In genomic region chr16:8828636-8829563, GRCm38 (mm10) we compare ENCODE assay signal across 8 mouse cellular contexts. TPM values are rescaled to one million over a fixed set of nuclear protein-coding genes. Genes with fewer than 3 reads are reported as not detected.
DNase-seq lines count a peak whose midpoint lies in the region; ATAC-seq and TF ChIP-seq lines count a peak whose summit lies in the region.

No protein-coding gene starts in this region.

- peak overlapping the region; percentile 64 for H3K4me3 ChIP-seq in ES-Bruce4 (ENCODE audit: low read depth, low read length)
- peak overlapping the region; percentile 98 for H3K4me3 ChIP-seq in embryonic facial prominence, embryonic 12.5 days
- peak overlapping the region; percentile 96 for H3K4me3 ChIP-seq in heart, postnatal 0 days (ENCODE audit: low read depth, low read length)
- peak overlapping the region; percentile 99 for H3K4me3 ChIP-seq in limb, embryonic 13.5 days
- peak overlapping the region; percentile 92 for H3K4me3 ChIP-seq in midbrain, embryonic 13.5 days (replicated peaks)

- H3K4me2 ChIP-seq in embryonic facial prominence, embryonic 12.5 days (replicated peaks): peak overlapping the region; percentile 94
- peak overlapping the region; percentile 93 for H3K4me2 ChIP-seq in heart, postnatal 0 days (ENCODE audit: low read depth, low read length)
- peak overlapping the region; percentile 97 for H3K4me2 ChIP-seq in limb, embryonic 13.5 days (replicated peaks)
- peak overlapping the region; percentile 86 for H3K4me2 ChIP-seq in midbrain, embryonic 13.5 days (replicated peaks)

- peak overlapping the region; percentile 70 for H3K9ac ChIP-seq in ES-Bruce4 (ENCODE audit: low read depth, poor library complexity, severe bottlenecking)
- H3K9ac ChIP-seq in embryonic facial prominence, embryonic 12.5 days: peak overlapping the region; percentile 65
- H3K9ac ChIP-seq in heart, postnatal 0 days (replicated peaks; ENCODE audit: low read depth, low read length): peak overlapping the region; percentile 57
- H3K9ac ChIP-seq in limb, embryonic 13.5 days: peak overlapping the region; percentile 76
- peak overlapping the region; percentile 73 for H3K9ac ChIP-seq in midbrain, embryonic 13.5 days (replicated peaks)

- H3K27me3 ChIP-seq in ES-Bruce4 (ENCODE audit: control insufficient read depth, insufficient read depth, low read length, poor library complexity, severe bottlenecking): no peaks in the 10 kb centered on the region
- H3K27me3 ChIP-seq in embryonic facial prominence, embryonic 12.5 days: no peaks in the 10 kb centered on the region
- no peaks in the 10 kb centered on the region for H3K27me3 ChIP-seq in heart, postnatal 0 days (ENCODE audit: control insufficient read depth, insufficient read depth, low read length)
- no peaks in the 10 kb centered on the region for H3K27me3 ChIP-seq in limb, embryonic 13.5 days
- no peaks in the 10 kb centered on the region for H3K27me3 ChIP-seq in midbrain, embryonic 13.5 days

- no peak for TF ChIP-seq POLR2A in ES-Bruce4 (IDR thresholded peaks at IDR 0.05; ENCODE audit: insufficient read depth, low read length)

- H3K9me3 ChIP-seq in ES-Bruce4 (replicated peaks; ENCODE audit: control insufficient read depth, insufficient read depth, low read length, poor library complexity, severe bottlenecking): no peaks in the 10 kb centered on the region
- H3K9me3 ChIP-seq in embryonic facial prominence, embryonic 12.5 days: no peaks in the 10 kb centered on the region
- no peaks in the 10 kb centered on the region for H3K9me3 ChIP-seq in heart, postnatal 0 days (replicated peaks; ENCODE audit: control insufficient read depth, low read length)
- no peaks in the 10 kb centered on the region for H3K9me3 ChIP-seq in limb, embryonic 13.5 days
- H3K9me3 ChIP-seq in midbrain, embryonic 13.5 days: no peaks in the 10 kb centered on the region

- TF ChIP-seq CTCF in ES-Bruce4 (IDR thresholded peaks at IDR 0.05; ENCODE audit: low read depth, low read length): no peak
- peak; percentile 28; the same call in 1 of the 2 replicates for TF ChIP-seq CTCF in heart, postnatal 0 days (IDR thresholded peaks at IDR 0.05; ENCODE audit: low read depth)

- DNase-seq in cerebellum, adult 11 months: peak; percentile 35
- DNase-seq in cerebellum, adult 9-11 months: no peak
- DNase-seq in heart, postnatal 0 days (ENCODE audit: low spot score): peak; percentile 80
- DNase-seq in retina, postnatal 1 day: no peak

- no peak for TF ChIP-seq EP300 in ES-Bruce4 (IDR thresholded peaks at IDR 0.05; ENCODE audit: insufficient read depth, low read depth, low read length)
- TF ChIP-seq EP300 in heart, postnatal 0 days (IDR thresholded peaks at IDR 0.05; ENCODE audit: low read depth): peak; percentile 81

- no peaks in the 10 kb centered on the region for H3K4me1 ChIP-seq in ES-Bruce4 (ENCODE audit: control insufficient read depth, insufficient read depth, low read length)
- H3K4me1 ChIP-seq in embryonic facial prominence, embryonic 12.5 days: peaks cover 18% of the 10 kb centered on the region
- H3K4me1 ChIP-seq in heart, postnatal 0 days (ENCODE audit: control insufficient read depth, insufficient read depth): peaks cover 15% of the 10 kb centered on the region
- H3K4me1 ChIP-seq in limb, embryonic 13.5 days: peaks cover 23% of the 10 kb centered on the region
- peaks cover 29% of the 10 kb centered on the region for H3K4me1 ChIP-seq in midbrain, embryonic 13.5 days (replicated peaks)

- peaks cover 19% of the 10 kb centered on the region for H3K36me3 ChIP-seq in ES-Bruce4 (ENCODE audit: control insufficient read depth, insufficient read depth, low read length, poor library complexity, severe bottlenecking)
- 0 out of 2 replicates have a peak, but pooled peaks cover 6% of the 10 kb centered on the region for H3K36me3 ChIP-seq in embryonic facial prominence, embryonic 12.5 days
- peaks cover 9% of the 10 kb centered on the region for H3K36me3 ChIP-seq in heart, postnatal 0 days (replicated peaks; ENCODE audit: control insufficient read depth, insufficient read depth, low read length)
- peaks cover 15% of the 10 kb centered on the region for H3K36me3 ChIP-seq in limb, embryonic 13.5 days
- peaks cover 12% of the 10 kb centered on the region; the same call in 1 of the 2 replicates for H3K36me3 ChIP-seq in midbrain, embryonic 13.5 days

- peak; percentile 35 for ATAC-seq in embryonic facial prominence, embryonic 12.5 days (ENCODE audit: insufficient number of reproducible peaks, insufficient read depth, low FRiP score, low TSS enrichment)
- ATAC-seq in heart, postnatal 0 days (ENCODE audit: insufficient read depth, low read depth): peak; percentile 67
- peak; percentile 58 for ATAC-seq in limb, embryonic 13.5 days (ENCODE audit: low FRiP score, low read depth)
- ATAC-seq in midbrain, embryonic 13.5 days: peak; percentile 71

- WGBS in embryonic facial prominence, embryonic 12.5 days: 13% methylated on average over 33 of the region's 33 CpGs
- 11% methylated on average over 33 of the region's 33 CpGs for WGBS in heart, postnatal 0 days
- WGBS in limb, embryonic 13.5 days: 11% methylated on average over 33 of the region's 33 CpGs
- 13% methylated on average over 33 of the region's 33 CpGs for WGBS in midbrain, embryonic 13.5 days

- peak overlapping the region; percentile 94 for H3K27ac ChIP-seq in ES-Bruce4 (ENCODE audit: insufficient read depth, low read length)
- H3K27ac ChIP-seq in embryonic facial prominence, embryonic 12.5 days: peak overlapping the region; percentile 88
- H3K27ac ChIP-seq in heart, postnatal 0 days (ENCODE audit: low read depth): peak overlapping the region; percentile 97
- H3K27ac ChIP-seq in limb, embryonic 13.5 days: peak overlapping the region; percentile 85
- peak overlapping the region; percentile 90 for H3K27ac ChIP-seq in midbrain, embryonic 13.5 days

RNA-seq across cellular contexts. Expression of gene 1810013L24Rik, which starts 1.0 kb away (rescaled TPM):
- polyA plus RNA-seq in ES-Bruce4 (2011; ENCODE audit: insufficient read depth, insufficient read length, low read depth, missing spikeins): 63.8 and 65.8 TPM in 2 replicates
- 32.2 and 32.3 TPM in 2 replicates for polyA plus RNA-seq in embryonic facial prominence, embryonic 12.5 days (2016; fragmentation: Nextera tagmentation; extraction: Ambion mirVana)
- total RNA-seq in heart, postnatal 0 days (2014; rRNA removed; ENCODE audit: low replicate concordance): 39.8 and 41.9 TPM in 2 replicates
- 15.0 and 15.7 TPM in 2 replicates for polyA plus RNA-seq in heart, postnatal 0 days (2015; fragmentation: Nextera tagmentation; extraction: Ambion mirVana)
- polyA plus RNA-seq in limb, embryonic 13.5 days (2015; fragmentation: Nextera tagmentation; extraction: Ambion mirVana): 21.2 and 21.3 TPM in 2 replicates
- polyA plus RNA-seq in midbrain, embryonic 13.5 days (2015; fragmentation: Nextera tagmentation; extraction: Ambion mirVana): 31.3 and 35.4 TPM in 2 replicates

RNA-seq across cellular contexts. Expression of gene Usp7, which starts 36.8 kb away (rescaled TPM):
- polyA plus RNA-seq in ES-Bruce4 (2011; ENCODE audit: insufficient read depth, insufficient read length, low read depth, missing spikeins): 339 and 341 TPM in 2 replicates
- polyA plus RNA-seq in embryonic facial prominence, embryonic 12.5 days (2016; fragmentation: Nextera tagmentation; extraction: Ambion mirVana): 29.5 and 35.1 TPM in 2 replicates
- 33.4 and 51.5 TPM in 2 replicates for total RNA-seq in heart, postnatal 0 days (2014; rRNA removed; ENCODE audit: low replicate concordance)
- polyA plus RNA-seq in heart, postnatal 0 days (2015; fragmentation: Nextera tagmentation; extraction: Ambion mirVana): 8.2 and 10.0 TPM in 2 replicates
- polyA plus RNA-seq in limb, embryonic 13.5 days (2015; fragmentation: Nextera tagmentation; extraction: Ambion mirVana): 31.9 and 36.8 TPM in 2 replicates
- polyA plus RNA-seq in midbrain, embryonic 13.5 days (2015; fragmentation: Nextera tagmentation; extraction: Ambion mirVana): 30.3 and 38.7 TPM in 2 replicates

Comparison
In these comparisons a context has a peak if more than half of its experiments do, and no peak if none do; other contexts are left out.
1. DNase-seq: peak in cerebellum, adult 11 months (single experiment) and heart, postnatal 0 days (single experiment); none in cerebellum, adult 9-11 months (single experiment) and retina, postnatal 1 day (single experiment).
2. Peak in every context shown above with its lines, with median percentiles within 50 percentile points of each other: H3K27ac ChIP-seq, H3K4me3 ChIP-seq, H3K9ac ChIP-seq, ATAC-seq and H3K4me2 ChIP-seq.